Mouse (Mus musculus) bone marrow macrophage, adult 2 months (primary cell): ENCODE data around the gene Gm16442.
"Not testable (repeated sequence)": the region's sequence is repeated elsewhere in the genome, so short reads cannot be mapped to it uniquely, and the experiment has no call there.

Experiments used
- CTCF ChIP-seq: IDR thresholded peaks from 2 replicates; pipeline ENCODE4 v1.5.1; 2012; ENCODE audit warnings: low read depth, mild to moderate bottlenecking, low read length, moderate library complexity
- POLR2A ChIP-seq: IDR thresholded peaks from 2 replicates; pipeline ENCODE4 v1.6.1; 2012; ENCODE audit warnings: mild to moderate bottlenecking, low read depth, low read length, borderline replicate concordance

GRCm38 (mm10) chr7:20078118-20078517, 44.3 kb downstream of the Gm16442 start:
- TF ChIP-seq CTCF, POLR2A: not testable (repeated sequence)
